Mouse (Mus musculus): ENCODE measurements at regions not wholly inside any gene's neighbourhood (a gene's known extent, or its start where the extent isn't known, plus 50 kb on each side); places are given as distances from the start of the nearest gene placed in this dataset.

DNA sequence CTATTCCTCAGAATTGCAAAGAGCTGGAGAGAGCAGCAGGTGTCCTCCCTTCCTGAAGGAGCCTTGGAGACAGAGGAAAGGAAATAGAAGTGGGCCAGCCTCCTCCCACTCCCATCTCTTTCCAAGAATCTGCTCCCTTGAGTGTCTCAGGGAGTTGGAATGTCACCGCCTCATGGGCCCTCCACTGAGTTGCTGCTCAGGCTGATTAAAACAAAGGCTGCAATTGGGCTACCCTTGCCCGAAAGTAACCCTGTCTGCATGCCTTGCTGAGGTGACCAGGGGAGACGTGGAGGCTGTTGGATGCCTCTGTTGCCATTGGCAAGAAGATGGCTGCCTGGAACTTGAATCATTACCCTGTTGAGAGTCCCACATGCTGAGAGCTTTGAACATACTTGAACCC, 59.7 kb upstream of the Abca1 start:
- peak; percentile 64 for DNase-seq (ENCODE audit: low spot score)

DNA sequence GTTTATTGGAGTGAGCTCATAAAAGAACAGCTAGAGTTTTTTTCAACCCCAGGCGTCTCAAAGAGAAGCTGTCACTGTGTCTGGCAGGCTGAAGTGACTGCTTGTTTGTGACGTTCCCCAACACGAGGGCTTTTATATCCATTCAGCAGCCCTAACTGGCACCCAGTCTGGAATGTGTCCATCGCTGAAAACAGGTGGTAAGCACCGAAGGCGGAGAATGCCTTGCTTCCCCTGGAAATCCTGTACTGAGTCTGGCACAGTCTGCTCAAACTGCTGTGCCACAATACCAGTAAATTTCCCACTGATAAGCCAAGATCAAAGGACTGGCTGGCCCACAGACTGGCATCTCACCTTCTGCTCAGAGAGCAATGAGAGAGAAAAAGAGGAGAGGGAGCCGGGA, 59.1 kb upstream of the Abca1 start:
- no peak for DNase-seq (ENCODE audit: low spot score)

- DNase-seq (ENCODE audit: low spot score) = no peak
Measured at GRCm38 (mm10) chr4:53218291-53218640, 58.6 kb upstream of the Abca1 start.

DNA sequence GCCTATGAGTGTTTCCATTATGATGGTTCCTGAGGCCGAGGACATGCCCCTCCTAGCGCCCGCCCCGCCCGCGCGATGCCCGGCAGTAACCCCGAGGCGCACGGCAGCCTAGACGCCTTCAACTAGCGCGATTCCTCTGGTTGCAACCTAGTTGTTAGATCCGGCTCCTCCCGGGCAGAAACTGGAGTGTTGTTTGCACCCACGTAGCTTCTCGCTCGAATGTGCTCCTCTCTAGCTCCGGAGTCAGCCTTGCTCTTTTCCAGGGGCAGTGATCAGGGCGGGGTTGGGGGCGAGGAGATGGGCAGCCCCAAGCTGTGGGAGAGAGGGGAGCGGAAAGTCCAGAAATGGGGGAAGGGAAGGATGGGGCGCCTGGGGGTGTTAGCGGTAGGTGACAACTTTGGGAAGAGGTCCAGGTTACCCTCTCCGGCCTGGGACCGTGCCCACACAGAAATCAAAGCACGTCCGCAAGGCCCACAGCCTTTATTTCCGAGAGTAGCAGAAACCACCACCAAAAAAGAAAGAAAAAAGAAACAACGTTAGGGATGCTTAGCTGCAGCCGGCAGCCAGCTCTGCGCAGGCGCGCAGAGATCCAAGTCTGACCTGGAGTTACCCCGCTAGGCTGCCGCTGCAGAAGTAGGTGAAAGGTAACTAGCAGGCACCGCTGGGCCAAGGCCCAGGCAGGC, 58.1 kb upstream of the Abca1 start:
- peak; percentile 80 for DNase-seq (ENCODE audit: low spot score)

DNA sequence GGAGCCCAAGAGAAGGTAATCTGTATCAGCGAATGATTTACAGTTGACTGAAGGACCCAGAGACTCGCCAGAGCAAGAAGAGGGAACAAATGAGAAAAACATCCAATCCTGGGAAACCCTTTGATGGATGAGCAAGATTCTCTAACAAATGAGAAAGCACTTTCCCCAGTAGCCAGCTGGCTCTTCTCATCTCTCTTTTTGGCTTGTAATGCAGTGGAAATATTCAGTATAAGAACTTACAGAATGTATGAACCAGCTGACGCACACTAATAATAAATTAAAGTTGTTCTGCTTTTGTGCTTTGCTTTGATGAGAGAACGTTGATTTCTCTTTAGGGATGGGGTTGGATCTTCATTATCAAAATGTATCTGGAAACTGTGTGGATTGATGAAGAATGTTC, 52.8 kb upstream of the Abca1 start:
- no peak for DNase-seq (ENCODE audit: low spot score)

GRCm38 (mm10) chr4:53210685-53211084, 51.0 kb upstream of the Abca1 start:
- DNase-seq (ENCODE audit: low spot score) = no peak

Measured in lung, postnatal 25 days (tissue).